8 mouse cellular contexts compared by ENCODE assay signal in genomic region chr8:84698929-84699401, GRCm38 (mm10). TPM values are rescaled to one million over a fixed set of nuclear protein-coding genes. Genes with fewer than 3 reads are reported as not detected.
DNase-seq lines count a peak whose midpoint lies in the region; ATAC-seq and TF ChIP-seq lines count a peak whose summit lies in the region.

No protein-coding gene starts in this region.

- peaks cover 37% of the 10 kb centered on the region for H3K36me3 ChIP-seq in midbrain, postnatal 0 days (ENCODE audit: insufficient read depth, low read length)

- no peaks in the 10 kb centered on the region for H3K9me3 ChIP-seq in midbrain, postnatal 0 days (ENCODE audit: low read length)

- peaks cover 24% of the 10 kb centered on the region for H3K27me3 ChIP-seq in midbrain, postnatal 0 days (ENCODE audit: insufficient read depth, low read length)

- no peak for TF ChIP-seq CTCF in midbrain, postnatal 0 days (IDR thresholded peaks at IDR 0.05)

- WGBS in midbrain, postnatal 0 days: 83% methylated on average over 9 of the region's 9 CpGs

- H3K4me3 ChIP-seq in midbrain, postnatal 0 days (ENCODE audit: low read depth, low read length): no peak overlapping the region

- peak; percentile 77 for DNase-seq in adrenal gland, postnatal 10 days
- no peak for DNase-seq in adrenal gland, postnatal 4 days (ENCODE audit: low spot score in 2 of 2)
- DNase-seq in ovary, postnatal 36 days (ENCODE audit: low spot score): peak; percentile 56
- no peak for DNase-seq in ovary, adult 18-20 months (ENCODE audit: low spot score)
- DNase-seq in gastrocnemius, postnatal 36 days: peak; percentile 61 to 73
- DNase-seq in kidney, postnatal 25 days: peak; percentile 77 to 89
- no peak for DNase-seq in midbrain, postnatal 0 days (ENCODE audit: low spot score)
- no peak for DNase-seq in frontal cortex, postnatal 10 days (ENCODE audit: low spot score in 2 of 2)

- peak overlapping the region; percentile 8; the same call in 1 of the 2 replicates for H3K27ac ChIP-seq in midbrain, postnatal 0 days (ENCODE audit: low read depth, low read length)

- ATAC-seq in midbrain, postnatal 0 days (ENCODE audit: low FRiP score): no peak

- no peaks in the 10 kb centered on the region for H3K4me1 ChIP-seq in midbrain, postnatal 0 days (ENCODE audit: insufficient read depth, low read length)

- no peak overlapping the region for H3K9ac ChIP-seq in midbrain, postnatal 0 days (replicated peaks; ENCODE audit: low read length, poor library complexity, severe bottlenecking)

- intact Hi-C loops in gastrocnemius, postnatal 36 days (cut with DNase I): loop anchor here (2.0 kb wide), 1 partner anchor 112 kb away; no protein-coding TSS in a partner anchor

- H3K4me2 ChIP-seq in midbrain, postnatal 0 days (ENCODE audit: low read depth, low read length, poor library complexity, severe bottlenecking): no peak overlapping the region

RNA-seq across cellular contexts. Expression of gene Lyl1, which starts 2.3 kb away (rescaled TPM):
- total RNA-seq in adrenal gland, postnatal 10 days (2021): 1 to 10 TPM; 7.8 to 8.5 TPM
- 1 to 10 TPM; 6.5 to 7.2 TPM for total RNA-seq in adrenal gland, postnatal 4 days (2021)
- 1 to 10 TPM in 1 of 2 experiments, under 1 TPM in 1; 0.96 to 1.4 TPM for total RNA-seq in gastrocnemius, postnatal 36 days (2021)
- 4.6 and 4.8 TPM in 2 replicates for total RNA-seq in midbrain, postnatal 0 days (2014; rRNA removed)
- 2.0 and 2.8 TPM in 2 replicates for polyA plus RNA-seq in midbrain, postnatal 0 days (2015; fragmentation: Nextera tagmentation; extraction: Ambion mirVana)

RNA-seq across cellular contexts. Expression of gene Nacc1, which starts 11.3 kb away (rescaled TPM):
- total RNA-seq in adrenal gland, postnatal 10 days (2021): 10 to 100 TPM; 59.1 to 62.9 TPM
- 10 to 100 TPM; 88.9 to 89.0 TPM for total RNA-seq in adrenal gland, postnatal 4 days (2021)
- total RNA-seq in gastrocnemius, postnatal 36 days (2021): 10 to 100 TPM; 18.1 to 20.1 TPM
- 87.2 and 102 TPM in 2 replicates for total RNA-seq in midbrain, postnatal 0 days (2014; rRNA removed)
- polyA plus RNA-seq in midbrain, postnatal 0 days (2015; fragmentation: Nextera tagmentation; extraction: Ambion mirVana): 13.7 and 13.8 TPM in 2 replicates

RNA-seq across cellular contexts. Expression of gene Trmt1, which starts 12.9 kb away (rescaled TPM):
- 10 to 100 TPM; 63.4 to 82.8 TPM for total RNA-seq in adrenal gland, postnatal 10 days (2021)
- total RNA-seq in adrenal gland, postnatal 4 days (2021): 100 to 1,000 TPM; 122 to 124 TPM
- total RNA-seq in gastrocnemius, postnatal 36 days (2021): 10 to 100 TPM; 39.8 to 43.3 TPM
- 88.5 and 99.5 TPM in 2 replicates for total RNA-seq in midbrain, postnatal 0 days (2014; rRNA removed)
- polyA plus RNA-seq in midbrain, postnatal 0 days (2015; fragmentation: Nextera tagmentation; extraction: Ambion mirVana): 74.2 and 75.0 TPM in 2 replicates

RNA-seq across cellular contexts. Expression of gene G430095P16Rik, which starts 23.8 kb away (rescaled TPM):
- under 1 TPM; 0.51 to 0.88 TPM for total RNA-seq in adrenal gland, postnatal 10 days (2021)
- 1 to 10 TPM; 1.2 TPM for total RNA-seq in adrenal gland, postnatal 4 days (2021)
- total RNA-seq in gastrocnemius, postnatal 36 days (2021): 1 to 10 TPM in 1 of 2 experiments, not detected in 1; 1.0 TPM
- not detected in 2 replicates for total RNA-seq in midbrain, postnatal 0 days (2014; rRNA removed)
- polyA plus RNA-seq in midbrain, postnatal 0 days (2015; fragmentation: Nextera tagmentation; extraction: Ambion mirVana): 0.39 and 0.71 TPM in 2 replicates

RNA-seq across cellular contexts. Expression of gene Ier2, which starts 36.3 kb away (rescaled TPM):
- total RNA-seq in adrenal gland, postnatal 10 days (2021): 10 to 100 TPM; 33.3 to 63.4 TPM
- 10 to 100 TPM; 35.1 to 35.3 TPM for total RNA-seq in adrenal gland, postnatal 4 days (2021)
- total RNA-seq in gastrocnemius, postnatal 36 days (2021): 1 to 10 TPM; 5.6 to 9.3 TPM
- total RNA-seq in midbrain, postnatal 0 days (2014; rRNA removed): 3.9 and 4.3 TPM in 2 replicates
- polyA plus RNA-seq in midbrain, postnatal 0 days (2015; fragmentation: Nextera tagmentation; extraction: Ambion mirVana): 12.8 and 14.7 TPM in 2 replicates

Comparison
In these comparisons a context has a peak if more than half of its experiments do, and no peak if none do; other contexts are left out.
1. DNase-seq: peak in adrenal gland, postnatal 10 days (single experiment), ovary, postnatal 36 days (single experiment), gastrocnemius, postnatal 36 days (2 of 2) and kidney, postnatal 25 days (2 of 2); none in adrenal gland, postnatal 4 days (0 of 2), ovary, adult 18-20 months (single experiment), midbrain, postnatal 0 days (single experiment) and frontal cortex, postnatal 10 days (0 of 2).